Mouse (Mus musculus): ENCODE data around the gene Clrn2. TPM values are rescaled to one million over a fixed set of nuclear protein-coding genes. Genes with fewer than 3 reads are reported as not detected.
A peak's percentile ranks its signal among the peaks of the same experiment; 100 is the strongest.

Clrn2 gene
- polyA plus RNA-seq, 1 experiment from 2014 or later: 0.23 TPM

GRCm38 (mm10) chr5:45435967-45436950, 17.3 kb upstream of the Clrn2 start:
- peaks cover 14% of the 10 kb centered on the region for H3K4me1 ChIP-seq (replicated peaks)
- WGBS: 66% methylated on average over 14 of the region's 14 CpGs
- no peak overlapping the region for H3K4me2 ChIP-seq
- 0 out of 2 replicates have a peak overlapping the region, but pooled peaks have one; percentile 13 for H3K27ac ChIP-seq
- H3K36me3 ChIP-seq: peaks cover 61% of the 10 kb centered on the region
- no peak overlapping the region for H3K4me3 ChIP-seq (replicated peaks)
- peak; percentile 74 for ATAC-seq (ENCODE audit: insufficient number of reproducible peaks, insufficient read depth, low FRiP score, low TSS enrichment, low read depth)
- no peak overlapping the region for H3K9ac ChIP-seq (replicated peaks)
- H3K9me3 ChIP-seq: no peaks in the 10 kb centered on the region
- no peaks in the 10 kb centered on the region for H3K27me3 ChIP-seq

GRCm38 (mm10) chr5:45437826-45438225, 15.7 kb upstream of the Clrn2 start:
- no peak overlapping the region for H3K9ac ChIP-seq (replicated peaks)
- H3K27ac ChIP-seq: no peak overlapping the region
- H3K27me3 ChIP-seq: no peaks in the 10 kb centered on the region
- H3K4me2 ChIP-seq: no peak overlapping the region
- no peak overlapping the region for H3K4me3 ChIP-seq (replicated peaks)
- H3K36me3 ChIP-seq: peaks cover 60% of the 10 kb centered on the region
- no peaks in the 10 kb centered on the region for H3K9me3 ChIP-seq
- ATAC-seq (ENCODE audit: insufficient number of reproducible peaks, insufficient read depth, low FRiP score, low TSS enrichment, low read depth): no peak
- WGBS: 86% methylated on average over 4 of the region's 4 CpGs
- H3K4me1 ChIP-seq (replicated peaks): peaks cover 14% of the 10 kb centered on the region

GRCm38 (mm10) chr5:45438301-45438700, 15.2 kb upstream of the Clrn2 start:
- WGBS: 93% methylated on average over 8 of the region's 8 CpGs
- H3K4me2 ChIP-seq: no peak overlapping the region
- H3K36me3 ChIP-seq: peaks cover 60% of the 10 kb centered on the region

GRCm38 (mm10) chr5:45441124-45441523, 12.4 kb upstream of the Clrn2 start:
- H3K27me3 ChIP-seq: no peaks in the 10 kb centered on the region
- H3K9me3 ChIP-seq: no peaks in the 10 kb centered on the region
- ATAC-seq (ENCODE audit: insufficient number of reproducible peaks, insufficient read depth, low FRiP score, low TSS enrichment, low read depth): no peak
- H3K4me2 ChIP-seq: no peak overlapping the region
- H3K27ac ChIP-seq: no peak overlapping the region
- H3K4me3 ChIP-seq (replicated peaks): no peak overlapping the region
- peaks cover 9% of the 10 kb centered on the region for H3K4me1 ChIP-seq (replicated peaks)
- WGBS: 91% methylated on average over 3 of the region's 3 CpGs
- H3K9ac ChIP-seq (replicated peaks): no peak overlapping the region
- H3K36me3 ChIP-seq: peaks cover 56% of the 10 kb centered on the region

More at GRCm38 (mm10) chr5:45438301-45438700, 15.2 kb upstream of the Clrn2 start:
- Histone ChIP-seq H3K9ac (replicated peaks) (no peak overlapping the region), H3K9me3 (no peaks in the 10 kb centered on the region), H3K4me1 (replicated peaks) (peaks cover 14% of the 10 kb centered on the region), H3K27ac (no peak overlapping the region), H3K4me3 (replicated peaks) (no peak overlapping the region), H3K27me3 (no peaks in the 10 kb centered on the region)
- ATAC-seq (ENCODE audit: insufficient number of reproducible peaks, insufficient read depth, low FRiP score, low TSS enrichment, low read depth): no peak

- Histone ChIP-seq H3K4me1 (replicated peaks) (peaks cover 4% of the 10 kb centered on the region), H3K36me3 (peaks cover 57% of the 10 kb centered on the region), H3K27me3 (no peaks in the 10 kb centered on the region), H3K27ac (no peak overlapping the region), H3K4me3 (replicated peaks) (no peak overlapping the region), H3K9me3 (no peaks in the 10 kb centered on the region), H3K4me2 (no peak overlapping the region), H3K9ac (replicated peaks) (no peak overlapping the region)
- no peak for ATAC-seq (ENCODE audit: insufficient number of reproducible peaks, insufficient read depth, low FRiP score, low TSS enrichment, low read depth)
- WGBS: 78% methylated on average over 3 of the region's 3 CpGs
Observed at GRCm38 (mm10) chr5:45441745-45442144, 11.8 kb upstream of the Clrn2 start.

GRCm38 (mm10) chr5:45444130-45444832, 9.3 kb upstream of the Clrn2 start:
- Histone ChIP-seq H3K4me3 (replicated peaks) (no peak overlapping the region), H3K27me3 (peaks cover 6% of the 10 kb centered on the region; the same call in 1 of the 2 replicates), H3K27ac (no peak overlapping the region), H3K9me3 (no peaks in the 10 kb centered on the region), H3K9ac (replicated peaks) (no peak overlapping the region), H3K4me1 (replicated peaks) (peaks cover 8% of the 10 kb centered on the region), H3K4me2 (no peak overlapping the region), H3K36me3 (peaks cover 37% of the 10 kb centered on the region)
- 0 out of 2 replicates have a peak, but pooled peaks have one; percentile 31 for ATAC-seq (ENCODE audit: insufficient number of reproducible peaks, insufficient read depth, low FRiP score, low TSS enrichment, low read depth)
- WGBS: 81% methylated on average over 8 of the region's 8 CpGs

- Histone ChIP-seq H3K9ac (replicated peaks) (no peak overlapping the region), H3K27me3 (peaks cover 6% of the 10 kb centered on the region; the same call in 1 of the 2 replicates), H3K4me1 (replicated peaks) (peaks cover 10% of the 10 kb centered on the region), H3K4me2 (peak overlapping the region; percentile 95), H3K36me3 (0 out of 2 replicates have a peak, but pooled peaks cover 14% of the 10 kb centered on the region), H3K4me3 (replicated peaks) (peak overlapping the region; percentile 67; the same call in 1 of the 2 replicates), H3K9me3 (no peaks in the 10 kb centered on the region), H3K27ac (no peak overlapping the region)
- no peak for ATAC-seq (ENCODE audit: insufficient number of reproducible peaks, insufficient read depth, low FRiP score, low TSS enrichment, low read depth)
- WGBS: 63% methylated on average over 5 of the region's 5 CpGs
Observed at GRCm38 (mm10) chr5:45448676-45449075, 4.9 kb upstream of the Clrn2 start.

- Histone ChIP-seq H3K36me3 (0 out of 2 replicates have a peak, but pooled peaks cover 12% of the 10 kb centered on the region), H3K27ac (no peak overlapping the region), H3K4me3 (replicated peaks) (peak overlapping the region; percentile 67), H3K4me1 (replicated peaks) (peaks cover 10% of the 10 kb centered on the region), H3K4me2 (peak overlapping the region; percentile 95), H3K9me3 (no peaks in the 10 kb centered on the region), H3K9ac (replicated peaks) (peak overlapping the region; percentile 79; the same call in 1 of the 2 replicates), H3K27me3 (peaks cover 6% of the 10 kb centered on the region; the same call in 1 of the 2 replicates)
- ATAC-seq (ENCODE audit: insufficient number of reproducible peaks, insufficient read depth, low FRiP score, low TSS enrichment, low read depth): no peak
- 2% methylated on average over 8 of the region's 8 CpGs for WGBS
Observed at GRCm38 (mm10) chr5:45449206-45449605, 4.3 kb upstream of the Clrn2 start.

- under 1% methylated on average over 70 of the region's 70 CpGs for WGBS
- Histone ChIP-seq H3K9me3 (no peaks in the 10 kb centered on the region), H3K27ac (peak within 1 kb of the TSS; percentile 69), H3K4me1 (replicated peaks) (peaks cover 10% of the 10 kb centered on the region), H3K4me3 (replicated peaks) (peak within 1 kb of the TSS; percentile 67), H3K36me3 (0 out of 2 replicates have a peak, but pooled peaks cover 5% of the 10 kb centered on the region), H3K4me2 (peak within 1 kb of the TSS; percentile 95), H3K27me3 (peaks cover 6% of the 10 kb centered on the region; the same call in 1 of the 2 replicates), H3K9ac (replicated peaks) (peak within 1 kb of the TSS; percentile 79)
- peak; percentile 99 for ATAC-seq (ENCODE audit: insufficient number of reproducible peaks, insufficient read depth, low FRiP score, low TSS enrichment, low read depth)
Observed at GRCm38 (mm10) chr5:45449831-45450716, 3.5 kb upstream of the Clrn2 start, which contains the start of gene Qdpr. TSS of gene Qdpr (minus strand) at chr5:45450236.

GRCm38 (mm10) chr5:45454456-45454855, 905 bp downstream of the Clrn2 start:
- no peak overlapping the region for H3K4me3 ChIP-seq (replicated peaks)
- WGBS: 44% methylated on average over 9 of the region's 9 CpGs
- no peak overlapping the region for H3K27ac ChIP-seq
- H3K27me3 ChIP-seq: no peaks in the 10 kb centered on the region
- no peaks in the 10 kb centered on the region for H3K36me3 ChIP-seq
- no peak for ATAC-seq (ENCODE audit: insufficient number of reproducible peaks, insufficient read depth, low FRiP score, low TSS enrichment, low read depth)
- no peak overlapping the region for H3K4me2 ChIP-seq
- H3K9me3 ChIP-seq: no peaks in the 10 kb centered on the region
- H3K4me1 ChIP-seq (replicated peaks): no peaks in the 10 kb centered on the region
- no peak overlapping the region for H3K9ac ChIP-seq (replicated peaks)
